Mouse (Mus musculus) kidney, embryonic 14.5 days (tissue): ENCODE measurements around the gene Raver1. TPM values are rescaled to one million over a fixed set of nuclear protein-coding genes. Genes with fewer than 3 reads are reported as not detected.

Source experiments
- ATAC-seq: fragments of 200-750 bp; cut with Nextera tagmentation; 2 replicates; pipeline ENCODE4 v1.8.0; 2017; ENCODE audit warnings: moderate number of reproducible peaks, mild to moderate bottlenecking, moderate TSS enrichment, moderate library complexity; ENCODE audit not compliant: low FRiP score, low TSS enrichment
- H3K27ac ChIP-seq: fragments of 300-500 bp; sonication (generic); 2 replicates; pipeline ENCODE4 v1.5.1; 2014; ENCODE audit warnings: low read depth, mild to moderate bottlenecking, low read length, moderate library complexity, mixed read lengths
- H3K27me3 ChIP-seq: fragments of 300-500 bp; sonication (generic); 2 replicates; pipeline ENCODE4 v1.6.1; 2014; ENCODE audit warnings: mild to moderate bottlenecking, low read length; ENCODE audit not compliant: control insufficient read depth, insufficient read depth
- H3K36me3 ChIP-seq: fragments of 300-500 bp; sonication (generic); 2 replicates; pipeline ENCODE4 v1.6.1; 2014; ENCODE audit warnings: low read length, mixed read lengths; ENCODE audit not compliant: control insufficient read depth, insufficient read depth
- H3K4me1 ChIP-seq: fragments of 300-500 bp; sonication (generic); 2 replicates; pipeline ENCODE4 v1.6.1; 2014; ENCODE audit warnings: low read length, mixed read lengths; ENCODE audit not compliant: control insufficient read depth, insufficient read depth
- H3K4me2 ChIP-seq: fragments of 300-500 bp; sonication (generic); replicated peaks from 2 replicates; pipeline ENCODE4 v1.6.1; 2014; ENCODE audit warnings: low read depth, mild to moderate bottlenecking, low read length
- H3K4me3 ChIP-seq: fragments of 300-500 bp; sonication (generic); 2 replicates; pipeline ENCODE4 v1.5.1; 2014; ENCODE audit warnings: mild to moderate bottlenecking, low read length
- H3K9ac ChIP-seq: fragments of 300-500 bp; sonication (generic); 2 replicates; pipeline ENCODE4 v1.6.1; 2014; ENCODE audit warnings: low read depth, mild to moderate bottlenecking, low read length, moderate library complexity
- H3K9me3 ChIP-seq: fragments of 300-500 bp; sonication (generic); 2 replicates; pipeline ENCODE4 v1.6.1; 2016; ENCODE audit warnings: low read length; ENCODE audit not compliant: control insufficient read depth
- WGBS: fragments of 180-500 bp; shearing (Covaris S2); extraction: QIAGEN DNeasy Blood & Tissue Kit; methylation state at CpG from one replicate; pipeline ENCODE4 v1.1.7; 2014; 5-methylcytosine and 5-hydroxymethylcytosine counted together
- polyA plus RNA-seq: library from polyadenylated mRNA; unstranded; fragments of >200 nt; fragmentation: Nextera tagmentation; extraction: Ambion mirVana; gene quantifications from 2 replicates; pipeline ENCODE4 v1.2.1, GENCODE M21; 2014

Raver1 gene
- polyA plus RNA-seq, 1 experiment from 2014 or later, result 96.0 TPM

- no peaks in the 10 kb centered on the region; the same call in 1 of the 2 replicates for H3K36me3 ChIP-seq
- H3K4me2 ChIP-seq, result no peak overlapping the region
- no peaks in the 10 kb centered on the region for H3K9me3 ChIP-seq
- no peak overlapping the region for H3K27ac ChIP-seq
- H3K4me1 ChIP-seq, result 0 out of 2 replicates have a peak, but pooled peaks cover 5% of the 10 kb centered on the region
- no peak for ATAC-seq
- no peak overlapping the region for H3K9ac ChIP-seq
- no peak overlapping the region for H3K4me3 ChIP-seq
- WGBS, result 78% methylated on average over 12 of the region's 12 CpGs
- H3K27me3 ChIP-seq, result no peaks in the 10 kb centered on the region
Measured at GRCm38 (mm10) chr9:21132102-21132775, 40.4 kb upstream of the Raver1 start.

- Histone ChIP-seq H3K4me2 (peak within 1 kb of the TSS; percentile 68), H3K36me3 (peaks cover 4% of the 10 kb centered on the region; the same call in 1 of the 2 replicates), H3K4me3 (peak within 1 kb of the TSS; percentile 67), H3K4me1 (0 out of 2 replicates have a peak, but pooled peaks cover 5% of the 10 kb centered on the region), H3K9ac (peak within 1 kb of the TSS; percentile 71), H3K27me3 (no peaks in the 10 kb centered on the region), H3K27ac (peak within 1 kb of the TSS; percentile 71; the same call in 1 of the 2 replicates), H3K9me3 (no peaks in the 10 kb centered on the region)
- WGBS, result 7% methylated on average over 37 of the region's 37 CpGs
- peak; percentile 99 for ATAC-seq
Measured at GRCm38 (mm10) chr9:21131059-21131956, 39.5 kb upstream of the Raver1 start, which contains the start of gene Tyk2. Gene Tyk2, minus strand, starts transcription at chr9:21131243.

GRCm38 (mm10) chr9:21126259-21126627 lies 34.4 kb upstream of the Raver1 start:
- 79% methylated on average over 2 of the region's 2 CpGs for WGBS
- no peak for ATAC-seq
- H3K9ac ChIP-seq, result no peak overlapping the region
- no peaks in the 10 kb centered on the region for H3K27me3 ChIP-seq
- H3K36me3 ChIP-seq, result peaks cover 16% of the 10 kb centered on the region
- H3K9me3 ChIP-seq, result no peaks in the 10 kb centered on the region
- no peak overlapping the region for H3K4me2 ChIP-seq
- H3K4me3 ChIP-seq, result no peak overlapping the region
- H3K27ac ChIP-seq, result no peak overlapping the region
- 0 out of 2 replicates have a peak, but pooled peaks cover 5% of the 10 kb centered on the region for H3K4me1 ChIP-seq

DNA sequence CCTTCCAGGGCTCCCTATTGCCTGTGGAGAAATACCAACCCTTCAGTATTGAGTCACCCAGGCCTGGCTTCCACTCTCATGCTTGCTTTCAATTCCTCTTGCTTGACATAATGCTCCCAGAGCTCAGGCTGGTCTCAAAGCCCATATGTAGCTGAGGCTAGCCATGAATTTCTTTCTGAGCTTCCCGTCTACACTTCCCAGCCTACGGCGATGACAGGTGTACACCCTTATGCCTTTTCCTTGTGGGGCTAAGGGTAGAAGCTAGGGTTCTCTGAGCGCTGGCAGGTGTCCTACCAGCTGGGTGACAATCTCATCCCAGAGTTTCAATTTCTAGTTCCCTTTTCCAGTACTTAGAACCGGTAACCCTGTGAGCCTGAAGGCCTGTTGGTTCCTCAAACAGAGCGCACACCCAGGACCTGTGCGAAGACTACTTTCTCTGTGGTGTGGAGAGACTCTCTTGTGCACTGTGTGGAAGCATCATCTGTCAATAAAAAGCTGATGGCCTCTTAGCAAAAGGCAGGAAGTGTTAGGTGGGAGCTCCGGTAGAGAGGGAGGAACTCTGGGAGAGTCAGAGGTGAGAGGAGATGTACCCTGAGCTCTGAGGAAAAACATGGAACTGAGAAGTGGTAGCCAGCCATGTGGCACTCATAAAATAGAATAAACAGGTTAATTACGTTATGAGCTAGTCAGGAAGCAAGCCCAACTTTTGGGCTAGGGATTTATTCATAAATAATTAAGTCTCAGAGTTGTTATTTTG lies 33.9 kb upstream of the Raver1 start:
- 87% methylated on average over 9 of the region's 9 CpGs for WGBS
- no peak overlapping the region for H3K4me2 ChIP-seq
- H3K27ac ChIP-seq, result no peak overlapping the region
- H3K4me1 ChIP-seq, result 0 out of 2 replicates have a peak, but pooled peaks cover 5% of the 10 kb centered on the region
- H3K9me3 ChIP-seq, result no peaks in the 10 kb centered on the region
- H3K36me3 ChIP-seq, result peaks cover 16% of the 10 kb centered on the region
- no peak for ATAC-seq
- H3K4me3 ChIP-seq, result no peak overlapping the region
- no peaks in the 10 kb centered on the region for H3K27me3 ChIP-seq
- no peak overlapping the region for H3K9ac ChIP-seq

DNA sequence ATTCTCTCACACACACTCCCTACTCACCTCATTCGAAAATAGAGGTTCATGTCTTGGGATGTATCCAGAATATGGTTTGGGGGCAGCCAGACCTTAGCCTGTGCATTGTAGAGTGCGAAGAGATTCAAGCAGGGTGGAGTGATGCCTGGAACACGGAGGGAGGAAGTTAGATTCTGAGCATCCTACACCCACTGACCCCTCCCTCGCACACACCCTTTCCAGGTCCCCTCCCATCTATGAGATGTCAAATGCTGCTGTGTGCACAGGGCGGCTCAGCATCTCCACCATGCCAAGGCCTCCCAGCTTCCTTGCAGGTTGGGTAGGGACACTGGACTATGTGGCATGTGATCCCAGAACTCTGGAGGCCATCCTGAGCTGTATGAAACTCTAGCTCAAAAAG lies 33.0 kb upstream of the Raver1 start:
- no peak overlapping the region for H3K4me3 ChIP-seq
- no peaks in the 10 kb centered on the region for H3K27me3 ChIP-seq
- H3K36me3 ChIP-seq, result peaks cover 20% of the 10 kb centered on the region
- H3K27ac ChIP-seq, result no peak overlapping the region
- no peak overlapping the region for H3K4me2 ChIP-seq
- H3K4me1 ChIP-seq, result no peaks in the 10 kb centered on the region
- H3K9ac ChIP-seq, result no peak overlapping the region
- WGBS, result 80% methylated on average over 5 of the region's 5 CpGs
- no peak for ATAC-seq
- H3K9me3 ChIP-seq, result no peaks in the 10 kb centered on the region

DNA sequence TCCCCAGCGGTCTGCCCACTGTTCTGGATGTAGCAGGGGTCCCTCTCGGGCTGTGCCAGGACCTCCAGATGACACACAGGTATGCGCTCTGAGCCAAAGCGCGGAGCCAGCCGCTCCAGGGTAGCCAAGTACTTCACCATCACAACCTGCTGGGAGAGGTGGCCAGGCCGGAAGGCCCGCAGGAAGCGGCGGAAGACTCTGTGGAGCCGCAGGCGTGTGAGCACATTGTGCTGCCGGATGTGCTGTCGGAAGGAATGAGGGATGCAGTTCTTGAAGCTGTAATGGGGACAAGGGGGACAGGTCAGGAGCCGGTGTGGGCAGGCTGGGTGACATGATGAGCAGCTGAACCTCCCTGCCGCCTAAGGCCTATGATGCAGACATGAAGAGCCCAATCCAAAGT lies 29.7 kb upstream of the Raver1 start:
- no peak overlapping the region for H3K4me2 ChIP-seq
- ATAC-seq, result no peak
- no peaks in the 10 kb centered on the region for H3K27me3 ChIP-seq
- WGBS, result 90% methylated on average over 16 of the region's 16 CpGs
- no peak overlapping the region for H3K9ac ChIP-seq
- H3K27ac ChIP-seq, result no peak overlapping the region
- H3K4me1 ChIP-seq, result no peaks in the 10 kb centered on the region
- no peak overlapping the region for H3K4me3 ChIP-seq
- H3K36me3 ChIP-seq, result peaks cover 18% of the 10 kb centered on the region
- no peaks in the 10 kb centered on the region for H3K9me3 ChIP-seq

GRCm38 (mm10) chr9:21117073-21117472 lies 25.3 kb upstream of the Raver1 start:
- Histone ChIP-seq H3K9ac (no peak overlapping the region), H3K4me2 (no peak overlapping the region), H3K27me3 (no peaks in the 10 kb centered on the region), H3K4me3 (no peak overlapping the region), H3K27ac (no peak overlapping the region), H3K4me1 (no peaks in the 10 kb centered on the region), H3K36me3 (peaks cover 5% of the 10 kb centered on the region; the same call in 1 of the 2 replicates), H3K9me3 (no peaks in the 10 kb centered on the region)
- no peak for ATAC-seq
- 74% methylated on average over 6 of the region's 6 CpGs for WGBS

GRCm38 (mm10) chr9:21115105-21115504 lies 23.3 kb upstream of the Raver1 start:
- no peaks in the 10 kb centered on the region for H3K9me3 ChIP-seq

More at GRCm38 (mm10) chr9:21115105-21115504, 23.3 kb upstream of the Raver1 start:
- Histone ChIP-seq H3K27ac (no peak overlapping the region), H3K4me2 (no peak overlapping the region), H3K4me3 (no peak overlapping the region), H3K27me3 (no peaks in the 10 kb centered on the region), H3K4me1 (no peaks in the 10 kb centered on the region), H3K36me3 (peaks cover 3% of the 10 kb centered on the region; the same call in 1 of the 2 replicates), H3K9ac (no peak overlapping the region)
- ATAC-seq, result no peak
- WGBS, result 95% methylated on average over 8 of the region's 8 CpGs
